Mouse (Mus musculus): ENCODE results near the gene Gart.

Gart gene

GRCm38 (mm10) chr16:91606958-91607357 lies 39.8 kb downstream of the Gart start:
- no peak for DNase-seq (ENCODE audit: low read depth)

DNA sequence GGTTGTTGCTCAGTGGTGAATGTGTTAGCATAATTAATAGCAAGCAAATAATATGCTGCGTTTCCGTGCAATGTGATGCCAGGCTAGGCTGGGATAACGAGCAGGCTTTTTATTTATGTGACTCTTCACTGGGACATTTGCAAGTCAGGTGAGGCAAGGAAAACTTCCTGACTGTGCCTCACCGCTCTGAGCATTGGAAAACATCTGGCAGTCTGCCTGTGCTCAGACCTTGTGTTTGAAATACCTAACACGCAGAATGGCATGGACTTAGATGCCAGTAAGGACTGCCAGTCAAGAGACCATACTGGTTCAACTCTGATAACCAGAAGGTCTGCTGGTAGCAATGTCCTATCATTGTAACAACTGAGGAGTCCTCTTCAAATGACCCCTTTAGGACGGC lies 41.6 kb downstream of the Gart start:
- no peak for DNase-seq (ENCODE audit: low read depth)

GRCm38 (mm10) chr16:91601693-91602092 lies 45.1 kb downstream of the Gart start:
- no peak for DNase-seq (ENCODE audit: low read depth)

- no peak for DNase-seq (ENCODE audit: low read depth)
These were observed 45.7 kb downstream of the Gart start for GRCm38 (mm10) chr16:91601081-91601480.

GRCm38 (mm10) chr16:91599242-91599641 lies 47.5 kb downstream of the Gart start:
- DNase-seq (ENCODE audit: low read depth): no peak

- DNase-seq (ENCODE audit: low read depth): peak; percentile 99
These were observed 49.1 kb downstream of the Gart start, which contains the start of gene Tmem50b for GRCm38 (mm10) chr16:91597672-91598010. Gene Tmem50b (minus strand): TSS chr16:91597800.

GRCm38 (mm10) chr16:91596779-91597671 lies 49.7 kb downstream of the Gart start:
- no peak for DNase-seq (ENCODE audit: low read depth)

GRCm38 (mm10) chr16:91596397-91596778 lies 50.4 kb downstream of the Gart start:
- DNase-seq (ENCODE audit: low read depth): peak; percentile 89

- no peak for DNase-seq (ENCODE audit: low read depth)
These were observed 51.7 kb downstream of the Gart start for GRCm38 (mm10) chr16:91595076-91595475.

DNA sequence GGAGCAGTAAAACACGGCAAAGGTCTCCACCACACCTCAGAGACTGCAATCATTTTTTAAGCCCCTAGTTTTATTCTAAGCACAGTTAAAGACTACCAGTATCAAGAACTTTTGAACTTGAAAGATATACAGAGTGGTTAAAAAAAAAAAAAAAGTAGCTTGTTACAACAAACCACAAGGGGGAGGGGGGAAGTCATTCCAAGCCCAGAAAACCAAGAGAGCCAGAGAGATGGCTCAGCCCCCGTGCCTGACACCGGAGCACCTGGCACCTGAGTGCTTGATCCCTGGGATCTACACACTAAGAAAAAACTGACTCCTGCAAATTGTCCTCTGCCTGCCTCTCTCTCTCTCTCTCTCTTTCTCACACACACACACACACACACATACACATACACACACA lies 53.5 kb downstream of the Gart start:
- peak; percentile 23 for DNase-seq (ENCODE audit: low read depth)

DNA sequence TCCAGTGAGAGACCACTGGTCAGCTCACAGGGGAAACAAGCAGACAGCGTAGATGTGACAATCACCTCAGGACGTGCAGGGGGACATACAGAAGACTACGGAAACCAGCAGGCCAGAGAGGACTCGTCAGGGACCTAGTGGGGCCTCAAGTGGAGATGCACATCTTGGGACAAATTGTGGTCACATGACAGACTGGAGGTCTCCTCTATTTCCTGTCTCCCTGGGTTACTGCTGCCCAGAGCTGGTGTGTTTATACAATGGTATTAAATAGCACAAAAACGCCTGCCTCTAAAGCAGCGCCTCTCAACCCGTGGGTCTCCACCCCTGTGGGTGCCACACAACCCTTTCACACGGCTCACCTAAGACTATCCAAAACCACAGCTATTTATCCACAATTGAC lies 54.6 kb downstream of the Gart start:
- peak; percentile 22 for DNase-seq (ENCODE audit: low read depth)

- no peak for DNase-seq (ENCODE audit: low read depth)
These were observed 58.0 kb downstream of the Gart start for GRCm38 (mm10) chr16:91588703-91589102.

GRCm38 (mm10) chr16:91587730-91588453 lies 58.9 kb downstream of the Gart start:
- peak; percentile 38 for DNase-seq (ENCODE audit: low read depth)

DNA sequence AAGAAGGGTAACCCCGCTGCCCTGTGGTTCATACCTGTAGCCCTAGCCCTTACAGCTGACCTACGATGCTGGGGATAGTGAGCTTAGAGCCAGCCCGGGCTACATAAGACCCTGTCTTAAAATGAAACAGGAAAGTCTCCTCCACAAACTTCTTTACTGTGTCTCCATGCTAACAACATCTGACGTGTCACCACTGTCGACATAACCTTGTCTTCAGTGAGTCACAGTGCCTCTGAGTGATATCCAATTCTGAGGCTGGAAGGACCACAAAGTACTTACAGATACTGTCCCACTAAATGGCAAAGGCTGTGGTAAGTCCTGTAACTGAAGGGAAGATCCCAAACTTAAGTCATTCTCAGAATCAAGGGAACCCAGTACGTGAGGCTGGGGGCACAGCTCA lies 60.5 kb downstream of the Gart start:
- no peak for DNase-seq (ENCODE audit: low read depth)

GRCm38 (mm10) chr16:91585617-91586016 lies 61.1 kb downstream of the Gart start:
- DNase-seq (ENCODE audit: low read depth): no peak

- peak; percentile 75 for DNase-seq (ENCODE audit: low read depth)
These were observed 64.4 kb downstream of the Gart start for GRCm38 (mm10) chr16:91582307-91582706.

- DNase-seq (ENCODE audit: low read depth): no peak
These were observed 67.6 kb downstream of the Gart start for GRCm38 (mm10) chr16:91578980-91579720.

GRCm38 (mm10) chr16:91575151-91575550 lies 71.6 kb downstream of the Gart start:
- DNase-seq (ENCODE audit: low read depth): no peak

Data from induced T-regulatory cell, adult 2 months (primary cell).